Mouse (Mus musculus): ENCODE measurements at regions not wholly inside any gene's neighbourhood (a gene's known extent, or its start where the extent isn't known, plus 50 kb on each side); places are given as distances from the start of the nearest gene placed in this dataset. TPM values are rescaled to one million over a fixed set of nuclear protein-coding genes. Genes with fewer than 3 reads are reported as not detected.
A peak's percentile ranks its signal among the peaks of the same experiment; 100 is the strongest.
"Not testable (repeated sequence)": the region's sequence is repeated elsewhere in the genome, so short reads cannot be mapped to it uniquely, and the experiment has no call there.

GRCm38 (mm10) chr12:114612108-114612507, 1068.4 kb downstream of the Adam6a start:
- H3K27ac ChIP-seq (ENCODE audit: low read length): no peak overlapping the region
- H3K27me3 ChIP-seq (ENCODE audit: control insufficient read depth, insufficient read depth, low read length): no peaks in the 10 kb centered on the region
- WGBS: 45% methylated on average over 2 of the region's 2 CpGs
- no peaks in the 10 kb centered on the region for H3K36me3 ChIP-seq (ENCODE audit: control insufficient read depth, insufficient read depth)
- H3K4me3 ChIP-seq (ENCODE audit: low read length): no peak overlapping the region
- H3K9ac ChIP-seq (ENCODE audit: low read length): no peak overlapping the region
- no peak overlapping the region for H3K4me2 ChIP-seq (ENCODE audit: low read depth, low read length)
- peak; percentile 49; the same call in 1 of the 2 replicates for ATAC-seq (replicated peaks; ENCODE audit: extremely low read depth, insufficient read depth, low FRiP score)
- H3K4me1 ChIP-seq (ENCODE audit: control insufficient read depth, insufficient read depth, low read length): no peaks in the 10 kb centered on the region
- peaks cover 5% of the 10 kb centered on the region; the same call in 1 of the 2 replicates for H3K9me3 ChIP-seq (replicated peaks; ENCODE audit: control insufficient read depth, low read length)

- 41% methylated on average over 3 of the region's 3 CpGs for WGBS
- H3K27ac ChIP-seq (ENCODE audit: low read length): no peak overlapping the region
- no peaks in the 10 kb centered on the region for H3K36me3 ChIP-seq (ENCODE audit: control insufficient read depth, insufficient read depth)
- no peaks in the 10 kb centered on the region for H3K27me3 ChIP-seq (ENCODE audit: control insufficient read depth, insufficient read depth, low read length)
- peaks cover 9% of the 10 kb centered on the region; the same call in 1 of the 2 replicates for H3K9me3 ChIP-seq (replicated peaks; ENCODE audit: control insufficient read depth, low read length)
- H3K4me1 ChIP-seq (ENCODE audit: control insufficient read depth, insufficient read depth, low read length): no peaks in the 10 kb centered on the region
- H3K4me3 ChIP-seq (ENCODE audit: low read length): no peak overlapping the region
- H3K4me2 ChIP-seq (ENCODE audit: low read depth, low read length): no peak overlapping the region
- ATAC-seq (replicated peaks; ENCODE audit: extremely low read depth, insufficient read depth, low FRiP score): peak; percentile 60; the same call in 1 of the 2 replicates
- H3K9ac ChIP-seq (ENCODE audit: low read length): no peak overlapping the region
Observed at GRCm38 (mm10) chr12:114615179-114615578, 1071.5 kb downstream of the Adam6a start.

DNA sequence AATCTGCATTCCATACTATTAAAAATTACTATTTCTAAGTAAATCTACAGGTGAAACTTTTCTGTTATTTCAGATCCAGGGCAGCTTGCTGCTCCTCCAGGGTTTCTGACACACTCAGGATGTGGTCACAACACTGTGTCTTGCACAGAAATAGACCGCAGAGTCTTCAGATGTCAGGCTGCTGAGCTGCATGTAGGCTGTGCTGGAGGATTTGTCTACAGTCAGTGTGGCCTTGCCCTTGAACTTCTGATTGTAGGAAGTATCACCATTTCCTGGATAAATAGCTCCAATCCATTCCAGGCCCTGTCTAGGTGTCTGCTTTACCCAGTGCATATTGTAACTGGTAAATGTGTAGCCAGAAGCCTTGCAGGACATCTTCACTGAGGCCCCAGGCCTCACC, 1072.0 kb downstream of the Adam6a start:
- H3K4me1 ChIP-seq (ENCODE audit: control insufficient read depth, insufficient read depth, low read length): no peaks in the 10 kb centered on the region
- no peak overlapping the region for H3K9ac ChIP-seq (ENCODE audit: low read length)
- H3K9me3 ChIP-seq (replicated peaks; ENCODE audit: control insufficient read depth, low read length): peaks cover 9% of the 10 kb centered on the region; the same call in 1 of the 2 replicates
- H3K27ac ChIP-seq (ENCODE audit: low read length): no peak overlapping the region
- H3K36me3 ChIP-seq (ENCODE audit: control insufficient read depth, insufficient read depth): no peaks in the 10 kb centered on the region
- H3K4me3 ChIP-seq (ENCODE audit: low read length): no peak overlapping the region
- ATAC-seq (replicated peaks; ENCODE audit: extremely low read depth, insufficient read depth, low FRiP score): peak; percentile 29; the same call in 1 of the 2 replicates
- no peaks in the 10 kb centered on the region for H3K27me3 ChIP-seq (ENCODE audit: control insufficient read depth, insufficient read depth, low read length)
- H3K4me2 ChIP-seq (ENCODE audit: low read depth, low read length): no peak overlapping the region
- WGBS: 66% methylated on average over 1 of the region's 1 CpGs

DNA sequence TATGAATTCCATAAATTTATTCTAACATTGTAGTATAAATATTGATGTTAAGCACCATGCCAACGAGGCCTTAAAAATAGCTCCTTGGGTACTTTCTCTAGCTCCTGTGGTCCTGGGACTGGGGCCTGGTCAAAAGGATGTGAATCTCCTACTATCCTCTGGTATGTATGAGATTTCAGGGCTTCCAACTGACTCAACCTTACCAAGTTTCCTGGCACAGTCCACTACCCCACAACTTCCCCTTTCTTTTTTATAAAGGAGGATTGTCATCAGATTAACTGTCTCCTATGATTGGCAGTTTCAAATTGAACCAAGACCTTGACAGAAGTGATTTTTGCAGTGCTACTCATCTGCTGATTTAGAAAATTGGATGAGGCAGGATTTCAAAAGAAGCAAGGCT, 1097.4 kb downstream of the Adam6a start:
- H3K27ac ChIP-seq (ENCODE audit: low read length): no peak overlapping the region
- H3K9ac ChIP-seq (ENCODE audit: low read length): no peak overlapping the region
- no peaks in the 10 kb centered on the region for H3K27me3 ChIP-seq (ENCODE audit: control insufficient read depth, insufficient read depth, low read length)
- H3K4me3 ChIP-seq (ENCODE audit: low read length): no peak overlapping the region
- H3K9me3 ChIP-seq (replicated peaks; ENCODE audit: control insufficient read depth, low read length): peaks cover 6% of the 10 kb centered on the region
- no peak overlapping the region for H3K4me2 ChIP-seq (ENCODE audit: low read depth, low read length)
- no peak for ATAC-seq (replicated peaks; ENCODE audit: extremely low read depth, insufficient read depth, low FRiP score)
- H3K36me3 ChIP-seq (ENCODE audit: control insufficient read depth, insufficient read depth): no peaks in the 10 kb centered on the region
- no peaks in the 10 kb centered on the region for H3K4me1 ChIP-seq (ENCODE audit: control insufficient read depth, insufficient read depth, low read length)
- WGBS: 45% methylated on average over 1 of the region's 1 CpGs

- no peaks in the 10 kb centered on the region for H3K27me3 ChIP-seq (ENCODE audit: control insufficient read depth, insufficient read depth, low read length)
- H3K4me3 ChIP-seq (ENCODE audit: low read length): no peak overlapping the region
- no peak overlapping the region for H3K27ac ChIP-seq (ENCODE audit: low read length)
- 73% methylated on average over 3 of the region's 3 CpGs for WGBS
- H3K36me3 ChIP-seq (ENCODE audit: control insufficient read depth, insufficient read depth): no peaks in the 10 kb centered on the region
- no peak overlapping the region for H3K4me2 ChIP-seq (ENCODE audit: low read depth, low read length)
- H3K9me3 ChIP-seq (replicated peaks; ENCODE audit: control insufficient read depth, low read length): peaks cover 4% of the 10 kb centered on the region; the same call in 1 of the 2 replicates
- no peaks in the 10 kb centered on the region for H3K4me1 ChIP-seq (ENCODE audit: control insufficient read depth, insufficient read depth, low read length)
- no peak for ATAC-seq (replicated peaks; ENCODE audit: extremely low read depth, insufficient read depth, low FRiP score)
- no peak overlapping the region for H3K9ac ChIP-seq (ENCODE audit: low read length)
Observed at GRCm38 (mm10) chr12:114646372-114646771, 1102.7 kb downstream of the Adam6a start.

DNA sequence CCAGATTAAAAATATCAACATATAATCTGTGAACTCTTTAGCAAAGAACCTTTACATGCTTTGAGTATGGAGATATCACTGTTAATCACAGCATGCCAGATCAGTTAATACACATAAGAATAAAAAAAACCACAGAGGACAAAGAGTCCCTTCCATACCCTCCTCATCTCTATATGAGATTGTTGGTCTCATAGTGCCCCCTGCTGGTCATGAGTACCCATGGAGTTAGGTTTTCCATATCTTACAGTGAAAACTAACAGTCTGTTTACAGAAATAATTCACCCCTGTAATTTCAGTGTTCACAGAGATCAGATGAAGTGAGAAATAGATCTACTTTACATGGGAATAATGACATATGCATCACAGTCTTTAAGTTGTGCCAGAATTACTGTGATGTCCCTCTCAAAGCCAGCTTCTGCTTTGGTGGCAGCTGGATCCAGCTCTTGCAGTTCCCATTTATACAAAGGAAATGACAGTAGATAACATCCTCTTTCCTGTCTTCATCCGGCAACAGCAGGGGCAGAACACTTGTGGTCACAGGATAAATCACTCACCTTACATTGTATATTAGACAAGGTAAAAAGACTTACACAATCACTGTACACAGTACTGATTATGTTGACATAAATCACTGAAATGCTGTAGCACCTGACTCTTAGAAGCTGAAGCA, 1106.9 kb downstream of the Adam6a start:
- not testable (repeated sequence) for ATAC-seq (replicated peaks; ENCODE audit: extremely low read depth, insufficient read depth, low FRiP score); H3K4me2 ChIP-seq (ENCODE audit: low read depth, low read length); H3K27ac ChIP-seq (ENCODE audit: low read length); H3K27me3 ChIP-seq (ENCODE audit: control insufficient read depth, insufficient read depth, low read length); H3K36me3 ChIP-seq (ENCODE audit: control insufficient read depth, insufficient read depth); H3K4me3 ChIP-seq (ENCODE audit: low read length); H3K9ac ChIP-seq (ENCODE audit: low read length); H3K9me3 ChIP-seq (replicated peaks; ENCODE audit: control insufficient read depth, low read length); H3K4me1 ChIP-seq (ENCODE audit: control insufficient read depth, insufficient read depth, low read length)
- 71% methylated on average over 1 of the region's 1 CpGs for WGBS

DNA sequence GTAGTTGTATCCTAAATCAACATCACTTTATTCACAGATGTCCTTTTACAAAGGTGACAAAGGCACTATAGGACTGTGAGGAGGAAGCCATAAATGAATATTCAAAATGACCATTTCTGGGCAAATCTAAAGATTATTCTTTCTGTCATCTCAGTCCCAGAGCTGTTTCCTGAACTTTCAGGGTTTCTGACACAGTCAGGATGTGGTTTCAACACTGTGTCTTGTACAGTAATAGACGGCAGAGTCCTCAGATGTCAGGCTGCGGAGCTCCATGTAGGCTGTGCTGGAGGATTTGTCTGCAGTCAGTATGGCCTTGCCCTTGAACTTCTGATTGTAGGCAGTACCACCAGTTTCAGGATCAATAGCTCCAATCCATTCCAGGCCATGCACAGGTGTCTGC, 1113.4 kb downstream of the Adam6a start:
- not testable (repeated sequence) for H3K27me3 ChIP-seq (ENCODE audit: control insufficient read depth, insufficient read depth, low read length); H3K4me3 ChIP-seq (ENCODE audit: low read length); H3K27ac ChIP-seq (ENCODE audit: low read length); H3K9ac ChIP-seq (ENCODE audit: low read length); H3K36me3 ChIP-seq (ENCODE audit: control insufficient read depth, insufficient read depth); ATAC-seq (replicated peaks; ENCODE audit: extremely low read depth, insufficient read depth, low FRiP score); H3K4me1 ChIP-seq (ENCODE audit: control insufficient read depth, insufficient read depth, low read length); H3K4me2 ChIP-seq (ENCODE audit: low read depth, low read length); H3K9me3 ChIP-seq (replicated peaks; ENCODE audit: control insufficient read depth, low read length)
- WGBS: no CpG with 5 or more reads among the region's 2 CpGs

Small RNA genes lying in the stretch of these regions (microRNA-seq; reads per million reads assigned to microRNA genes)
- gene Mir7094-1: not detected
- not detected for gene Mir7094-2
